Mouse (Mus musculus) large intestine, adult 2 months (tissue): ENCODE results near the gene Myo10. TPM values are rescaled to one million over a fixed set of nuclear protein-coding genes. Genes with fewer than 3 reads are reported as not detected.

ENCODE experiments used
- DNase-seq: peaks from one replicate; pipeline ENCODE4 v3.0.0-alpha.2; 2012; ENCODE audit warnings: low read depth, low spot score
- WGBS: fragments of 180-500 bp; shearing (Covaris S2); methylation state at CpG from one replicate; pipeline ENCODE4 v1.1.7; 2018; 5-methylcytosine and 5-hydroxymethylcytosine counted together
- polyA plus RNA-seq: library from polyadenylated mRNA; depleted of rRNA; stranded (reverse); fragments of >200 nt; gene quantifications from 2 replicates; pipeline ENCODE4 v1.2.3, GENCODE M21; 2012

Gene Myo10
- polyA plus RNA-seq, 1 experiment = 13.8 TPM

GRCm38 (mm10) chr15:25608742-25609141, 13.6 kb upstream of the Myo10 start:
- 71% methylated on average over 3 of the region's 3 CpGs for WGBS
- DNase-seq = no peak

GRCm38 (mm10) chr15:25609253-25609652, 13.1 kb upstream of the Myo10 start:
- DNase-seq = no peak
- 69% methylated on average over 10 of the region's 10 CpGs for WGBS

DNA sequence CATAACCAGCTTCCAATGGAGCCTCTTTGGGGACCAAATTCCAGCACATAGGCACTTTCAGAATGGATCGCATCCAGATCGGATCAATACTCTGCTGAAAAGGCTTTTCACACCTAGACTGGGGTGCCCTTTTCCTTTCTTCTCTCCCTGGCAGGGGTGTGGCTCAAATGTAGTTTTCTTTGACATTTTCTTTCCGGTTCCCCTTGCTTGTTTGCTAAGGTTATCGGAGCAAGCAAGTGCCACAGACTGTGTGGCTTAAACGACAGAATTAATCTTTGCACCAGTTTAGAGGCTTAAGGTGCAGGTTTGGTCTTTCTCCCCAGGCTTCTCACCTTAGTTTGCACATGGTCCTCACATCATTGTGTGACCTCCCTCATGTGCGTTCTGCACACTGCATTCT, 11.1 kb upstream of the Myo10 start:
- WGBS = 37% methylated on average over 6 of the region's 6 CpGs
- DNase-seq = no peak

- DNase-seq = no peak
- WGBS = 58% methylated on average over 4 of the region's 4 CpGs
These were observed 1.8 kb upstream of the Myo10 start for GRCm38 (mm10) chr15:25620560-25620959.

GRCm38 (mm10) chr15:25621351-25622199, 750 bp upstream of the Myo10 start:
- no peak for DNase-seq
- 6% methylated on average over 20 of the region's 20 CpGs for WGBS

- no peak for DNase-seq
These were observed 644 bp downstream of the Myo10 start for GRCm38 (mm10) chr15:25622867-25623471.

DNA sequence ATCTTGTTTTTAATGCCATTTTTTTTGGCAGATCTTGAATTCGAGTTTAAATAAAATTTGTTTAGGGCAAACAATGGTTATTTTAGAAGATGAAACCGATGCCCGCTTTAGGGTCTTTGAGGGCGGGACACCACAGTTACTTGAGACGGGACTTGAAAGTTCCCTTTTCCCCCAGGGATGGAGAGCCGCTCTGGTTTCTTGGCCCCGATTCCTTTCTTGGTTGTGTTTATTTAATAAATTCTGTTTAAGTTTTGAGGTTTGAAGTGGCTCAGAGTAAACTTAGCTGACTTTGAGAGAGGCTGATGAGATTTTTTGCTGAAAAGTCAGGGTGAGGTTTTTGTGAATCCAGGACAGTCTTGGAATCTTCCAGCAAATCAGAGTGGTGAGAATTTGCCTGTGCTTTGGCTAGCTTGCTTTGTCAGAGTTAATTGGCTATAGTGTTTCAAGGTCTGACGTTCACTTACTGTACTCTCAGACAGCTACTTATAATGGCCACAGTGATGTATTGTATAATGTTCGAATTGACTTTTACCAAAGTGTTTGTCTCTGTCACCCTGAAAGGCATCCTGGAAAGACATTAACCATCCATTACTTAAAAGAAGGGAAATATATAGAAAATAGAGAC, 1.3 kb downstream of the Myo10 start:
- DNase-seq = no peak
- WGBS = 3% methylated on average over 9 of the region's 9 CpGs

More at GRCm38 (mm10) chr15:25622867-25623471, 644 bp downstream of the Myo10 start:
- WGBS = under 1% methylated on average over 61 of the region's 61 CpGs

DNA sequence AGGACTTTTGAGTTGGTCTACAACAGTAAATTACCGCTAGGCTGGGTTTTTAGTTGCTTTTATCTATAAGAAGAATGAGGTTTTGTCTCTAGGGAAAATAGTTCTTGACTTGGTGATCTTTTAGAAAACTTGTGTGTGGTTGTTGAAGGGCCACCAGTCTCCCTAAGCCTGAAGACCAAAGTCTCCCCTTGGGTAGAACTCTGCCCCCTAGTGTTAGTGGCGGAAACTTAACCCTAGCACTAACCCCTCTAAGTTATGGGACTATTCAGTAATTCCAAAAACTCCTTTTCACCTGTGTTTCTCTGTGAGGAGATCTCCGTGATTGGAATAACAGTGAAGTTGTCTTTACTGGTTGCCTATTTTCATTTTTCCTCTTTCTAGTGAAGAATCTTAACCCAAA, 1.9 kb downstream of the Myo10 start:
- 27% methylated on average over 3 of the region's 3 CpGs for WGBS
- no peak for DNase-seq

DNA sequence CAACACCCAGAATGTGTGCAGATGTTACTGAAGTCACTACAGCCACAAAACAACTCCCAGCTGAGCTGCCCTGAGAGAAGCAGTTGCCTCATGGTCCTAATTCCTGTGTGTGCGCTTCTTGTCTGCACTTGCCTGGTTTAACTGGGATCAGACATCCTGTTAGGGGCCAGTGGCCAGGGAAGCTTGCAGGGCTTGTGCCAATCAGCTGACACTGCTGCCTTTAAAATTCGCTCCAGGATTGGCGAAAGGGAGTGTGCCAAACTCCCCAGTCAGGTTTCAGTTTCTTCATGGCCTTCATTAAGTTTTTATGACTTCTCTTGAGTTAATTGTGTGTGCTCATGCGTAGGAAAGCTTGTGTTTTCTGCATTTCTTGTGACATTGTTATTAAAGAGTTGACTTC, 3.1 kb downstream of the Myo10 start:
- DNase-seq = no peak
- 14% methylated on average over 4 of the region's 4 CpGs for WGBS

DNA sequence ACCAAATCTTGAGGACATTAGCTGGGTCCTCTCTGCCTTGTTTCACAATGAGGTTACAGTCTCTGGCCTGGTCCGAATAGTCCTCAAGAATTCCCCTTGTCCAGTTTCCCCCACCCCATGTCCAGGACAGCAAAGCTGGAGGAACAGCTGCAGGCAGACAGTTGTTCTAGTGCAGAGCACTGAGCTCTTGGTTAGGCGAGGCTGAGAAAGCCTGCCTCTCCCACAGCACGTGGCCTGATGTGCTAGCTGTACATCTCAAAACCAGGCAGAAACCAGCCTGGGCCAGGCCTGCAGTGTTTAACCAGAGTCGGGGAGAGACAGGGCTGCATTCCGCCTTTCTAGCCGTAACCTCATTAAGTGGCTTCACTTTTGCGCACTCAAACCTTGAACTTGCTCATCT, 4.7 kb downstream of the Myo10 start:
- DNase-seq = no peak
- WGBS = 56% methylated on average over 7 of the region's 7 CpGs

- no peak for DNase-seq
- WGBS = 93% methylated on average over 2 of the region's 2 CpGs
These were observed 5.9 kb downstream of the Myo10 start for GRCm38 (mm10) chr15:25628251-25628650.

DNA sequence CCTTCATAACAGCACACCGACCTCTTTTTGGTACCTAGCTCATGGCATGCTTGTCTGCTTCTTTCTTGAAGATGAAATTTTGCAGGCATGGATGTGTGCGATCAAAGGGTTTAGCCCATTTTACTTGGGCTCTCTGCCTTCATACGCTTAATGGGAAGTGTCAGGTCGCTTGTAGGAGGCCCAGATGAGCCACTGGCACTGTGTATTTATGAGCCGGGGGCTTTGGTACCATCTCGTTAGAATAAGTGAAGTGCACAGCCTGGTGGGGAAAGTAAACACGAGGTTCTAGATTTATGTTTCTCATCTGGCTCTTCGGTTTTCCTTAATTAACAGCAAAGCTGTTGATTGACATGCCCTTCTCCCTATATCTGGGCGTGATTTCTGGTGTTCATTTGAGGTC, 8.4 kb downstream of the Myo10 start:
- DNase-seq = no peak
- 49% methylated on average over 9 of the region's 9 CpGs for WGBS

DNA sequence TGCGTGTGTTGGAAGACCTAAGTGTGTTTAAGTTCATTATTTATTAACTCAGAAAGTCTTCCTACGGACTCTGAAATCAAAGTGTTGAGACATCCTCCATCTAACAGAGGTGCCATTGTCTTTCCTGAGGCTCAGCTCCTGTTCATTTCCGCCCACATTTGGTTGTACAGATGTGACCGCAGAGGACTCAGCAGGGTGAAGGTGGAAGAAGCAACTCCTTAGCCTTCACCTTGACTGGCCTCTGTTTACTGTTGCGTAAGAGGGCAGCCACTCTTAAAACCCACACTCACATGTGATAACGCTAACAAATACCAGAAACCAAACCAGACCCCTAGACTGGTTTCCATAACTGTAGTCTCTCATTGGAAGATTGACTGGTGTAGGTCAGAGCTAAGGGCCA, 9.0 kb downstream of the Myo10 start:
- DNase-seq = no peak
- WGBS = 43% methylated on average over 6 of the region's 6 CpGs

DNA sequence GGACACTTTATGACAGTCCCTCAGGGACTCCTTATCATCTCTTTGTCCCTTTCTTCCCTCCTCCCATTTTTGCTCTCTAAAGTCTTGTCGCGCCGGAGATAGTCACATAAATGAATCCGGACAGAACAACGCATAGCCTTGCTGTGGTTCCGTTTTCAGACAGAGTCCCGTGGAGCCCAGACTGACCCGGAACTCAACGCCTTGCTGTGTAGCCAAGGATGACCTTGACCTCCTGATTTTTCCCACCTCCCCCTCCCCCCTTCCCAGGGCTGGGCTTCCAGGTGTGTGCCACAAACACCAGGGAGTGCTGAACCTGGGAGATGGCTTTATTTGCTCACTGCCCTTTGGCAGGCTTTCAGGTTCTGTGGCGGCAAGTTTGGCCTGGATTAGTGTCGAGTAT, 10.6 kb downstream of the Myo10 start:
- DNase-seq = no peak
- WGBS = 34% methylated on average over 11 of the region's 11 CpGs

DNA sequence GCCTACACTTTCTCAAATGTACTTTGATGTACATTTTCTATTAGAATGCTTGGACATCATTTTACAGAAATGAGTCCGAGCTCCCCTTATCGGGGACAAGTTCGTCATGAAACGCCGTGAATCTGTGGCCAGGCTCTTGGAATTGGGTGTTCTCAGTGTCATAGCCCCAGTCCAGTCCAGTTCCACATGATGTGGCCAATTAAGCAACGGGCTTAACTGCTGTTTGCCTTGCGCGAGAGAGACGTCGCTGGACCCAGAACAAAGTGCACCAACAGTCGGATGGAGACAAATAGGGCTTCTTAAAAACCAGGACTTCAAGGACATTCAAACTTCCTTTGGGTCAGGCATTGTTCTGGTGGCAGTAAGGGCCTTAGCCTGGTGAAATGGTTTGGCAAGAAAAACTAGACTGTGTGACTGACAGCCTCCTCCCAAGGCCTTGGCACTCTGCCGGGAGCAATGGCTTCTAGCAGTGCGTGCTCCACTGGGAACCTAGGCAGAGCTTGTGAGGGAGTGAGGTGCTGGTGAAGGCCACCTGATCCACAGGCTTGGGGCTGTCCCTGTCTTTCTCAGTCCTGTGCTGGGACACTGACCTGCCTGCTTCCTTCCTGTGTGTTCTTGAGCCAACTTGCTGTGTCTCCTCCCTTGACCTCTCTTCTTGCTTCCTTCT, 11.5 kb downstream of the Myo10 start:
- no peak for DNase-seq

DNA sequence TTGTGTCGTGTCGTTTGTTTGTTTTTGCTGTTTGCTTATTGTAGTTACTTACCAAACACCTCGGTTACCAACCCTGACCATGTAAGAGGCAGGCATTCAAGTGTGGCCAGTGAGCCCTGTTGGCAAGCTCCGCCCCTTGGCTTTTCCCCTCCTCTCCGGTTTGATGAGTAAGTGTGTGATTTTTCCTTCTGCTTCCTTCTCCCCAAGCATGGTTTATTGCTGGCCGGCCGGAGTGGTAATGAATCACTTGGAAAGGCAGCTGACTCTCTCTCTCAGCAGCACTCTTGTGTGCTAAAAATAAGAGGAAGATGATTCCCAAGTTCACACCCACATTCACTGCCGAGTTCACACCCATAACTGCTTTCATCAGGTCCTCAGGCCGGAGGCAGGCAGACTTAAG, 15.4 kb downstream of the Myo10 start:
- DNase-seq = peak; percentile 90

More for the DNA sequence above, 11.5 kb downstream of the Myo10 start:
- 41% methylated on average over 13 of the region's 13 CpGs for WGBS

GRCm38 (mm10) chr15:25639217-25639616, 16.9 kb downstream of the Myo10 start:
- DNase-seq = no peak

More for the DNA sequence above, 15.4 kb downstream of the Myo10 start:
- 16% methylated on average over 9 of the region's 9 CpGs for WGBS

DNA sequence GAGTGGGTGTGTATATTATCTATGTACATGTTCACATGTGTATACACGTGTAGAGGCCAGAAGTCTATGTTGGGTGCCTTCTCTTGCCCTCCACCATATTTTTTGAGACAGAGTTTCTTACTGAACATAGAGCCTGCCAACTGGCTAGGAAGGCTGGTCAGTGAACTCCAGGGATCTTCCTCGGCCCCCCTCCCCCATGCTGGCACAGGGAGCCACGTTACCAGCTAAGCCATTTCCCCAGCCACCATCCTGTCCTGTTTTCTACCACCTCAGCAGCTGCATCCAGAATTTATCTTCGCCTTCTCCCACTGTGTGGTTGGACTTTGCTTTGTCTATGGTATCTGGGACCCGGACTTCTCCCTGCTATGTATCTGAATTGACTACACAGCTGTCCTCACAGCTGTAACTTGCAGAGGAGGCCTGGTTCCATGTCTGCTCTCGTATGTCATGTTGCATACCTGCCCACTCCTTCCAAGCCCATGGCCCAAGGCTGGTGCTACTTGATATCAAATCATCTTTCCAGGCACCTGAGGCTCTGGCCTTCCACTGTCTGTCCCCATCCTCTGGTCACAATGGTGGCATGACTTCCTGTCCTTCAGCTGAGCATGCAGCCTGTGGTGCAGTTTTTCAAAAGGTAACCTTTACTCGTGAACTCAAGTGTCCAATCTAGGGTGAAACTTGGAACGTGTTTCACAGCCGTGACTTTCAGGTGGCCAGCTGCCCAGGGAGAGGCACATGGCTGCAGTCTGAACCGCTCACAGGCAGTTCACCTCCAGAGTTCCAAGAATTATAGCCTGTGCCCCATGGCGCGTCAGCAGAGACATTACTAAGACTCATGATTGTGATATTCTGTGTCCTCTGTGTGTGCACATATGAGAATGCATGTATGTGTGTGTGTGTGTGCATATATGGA, 18.8 kb downstream of the Myo10 start:
- 40% methylated on average over 12 of the region's 12 CpGs for WGBS
- no peak for DNase-seq

More at GRCm38 (mm10) chr15:25639217-25639616, 16.9 kb downstream of the Myo10 start:
- 79% methylated on average over 5 of the region's 5 CpGs for WGBS
